Comparison of ENCODE assay signal across 16 mouse cellular contexts in the genomic region with DNA sequence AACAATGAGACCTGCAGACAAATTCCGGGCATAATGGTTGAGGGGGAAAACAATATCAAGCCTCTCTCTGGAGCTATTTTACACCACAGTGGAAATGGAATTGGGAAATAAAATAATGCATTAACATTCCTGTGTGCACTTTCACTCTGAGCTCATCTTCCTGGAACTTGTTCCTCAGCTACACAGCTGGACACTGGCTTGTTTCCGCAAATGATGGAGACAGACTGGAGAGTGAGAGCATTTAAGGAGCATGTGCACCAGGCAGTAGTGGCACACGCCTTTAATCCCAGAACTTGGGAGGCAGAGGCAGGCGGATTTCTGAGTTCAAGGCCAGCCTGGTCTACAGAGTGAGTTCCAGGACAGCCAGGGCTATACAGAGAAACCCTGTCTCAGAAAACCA. TPM values are rescaled to one million over a fixed set of nuclear protein-coding genes. Genes with fewer than 3 reads are reported as not detected.
DNase-seq lines count a peak whose midpoint lies in the region; ATAC-seq and TF ChIP-seq lines count a peak whose summit lies in the region.
"Not testable (repeated sequence)": the region's sequence is repeated elsewhere in the genome, so short reads cannot be mapped to it uniquely, and the experiment has no call there.
"Had no signal": no experiment of that assay in that cellular context is flagged by ENCODE, and none has a peak within 500 bp of the region (broad histone marks: within the 10 kb centered on the region; RNA-seq: fewer than 3 reads in every experiment).

No protein-coding gene starts in this region.

- not testable (repeated sequence) for TF ChIP-seq CTCF in MEL (IDR thresholded peaks at IDR 0.05 in 2 of 3, conservative IDR thresholded peaks at IDR 0.05 in 1 of 3; ENCODE audit: control insufficient read depth in 1 of 3, insufficient read depth in 1 of 3, low read depth in 2 of 3, low read length in 3 of 3, poor library complexity in 1 of 3, severe bottlenecking in 1 of 3); stomach, postnatal 0 days (IDR thresholded peaks at IDR 0.05; ENCODE audit: low read depth)

- H3K36me3 ChIP-seq in MEL (ENCODE audit: control insufficient read depth in 1 of 2, insufficient read depth in 2 of 2, low read length in 2 of 2); heart, embryonic 15.5 days; intestine, embryonic 15.5 days; midbrain, embryonic 12.5 days; neural tube, embryonic 12.5 days; stomach, postnatal 0 days (ENCODE audit: control insufficient read depth, insufficient read depth, low read length): not testable (repeated sequence)
- peaks cover 11% of the 10 kb centered on the region for H3K36me3 ChIP-seq in forebrain, embryonic 12.5 days (replicated peaks)
- peaks cover 11% of the 10 kb centered on the region for H3K36me3 ChIP-seq in liver, embryonic 15.5 days (replicated peaks)

- not testable (repeated sequence) for TF ChIP-seq EP300 in MEL (IDR thresholded peaks at IDR 0.05; ENCODE audit: low read depth in 1 of 2, low read length in 2 of 2); stomach, postnatal 0 days (optimal IDR thresholded peaks at IDR 0.05)

- not testable (repeated sequence) for H3K9me3 ChIP-seq in MEL (replicated peaks; ENCODE audit: insufficient read depth, low read length); forebrain, embryonic 12.5 days; heart, embryonic 15.5 days (replicated peaks); intestine, embryonic 15.5 days; liver, embryonic 15.5 days (replicated peaks); midbrain, embryonic 12.5 days; neural tube, embryonic 12.5 days; stomach, postnatal 0 days (ENCODE audit: control insufficient read depth, low read length)

- H3K79me2 ChIP-seq in MEL (ENCODE audit: control insufficient read depth, insufficient read depth, low read length, poor library complexity) = not testable (repeated sequence)

- H3K9ac ChIP-seq in MEL (ENCODE audit: control insufficient read depth, low read depth, low read length, poor library complexity, severe bottlenecking) = peak overlapping the region; percentile 82
- not testable (repeated sequence) for H3K9ac ChIP-seq in forebrain, embryonic 12.5 days; heart, embryonic 15.5 days; intestine, embryonic 15.5 days; midbrain, embryonic 12.5 days (replicated peaks); neural tube, embryonic 12.5 days; stomach, postnatal 0 days (ENCODE audit: low read length)
- peak overlapping the region; percentile 86; the same call in 1 of the 2 replicates for H3K9ac ChIP-seq in liver, embryonic 15.5 days

- peak overlapping the region in 1 of 2 experiments; percentile 70; a peak in 1 of 4 replicates for H3K4me3 ChIP-seq in MEL (ENCODE audit: control insufficient read depth in 1 of 2, insufficient read depth in 1 of 2, low read depth in 2 of 2, low read length in 2 of 2)
- H3K4me3 ChIP-seq in forebrain, embryonic 12.5 days (replicated peaks); heart, embryonic 15.5 days; intestine, embryonic 15.5 days (replicated peaks); liver, embryonic 15.5 days (replicated peaks); midbrain, embryonic 12.5 days; neural tube, embryonic 12.5 days; stomach, postnatal 0 days (ENCODE audit: low read depth, low read length): not testable (repeated sequence)

- 80% methylated on average over 4 of the region's 4 CpGs for WGBS in forebrain, embryonic 12.5 days
- 80% methylated on average over 4 of the region's 4 CpGs for WGBS in heart, embryonic 15.5 days
- 77% methylated on average over 4 of the region's 4 CpGs for WGBS in intestine, embryonic 15.5 days
- 63% methylated on average over 4 of the region's 4 CpGs for WGBS in liver, embryonic 15.5 days (ENCODE audit: insufficient replicate concordance)
- WGBS in midbrain, embryonic 12.5 days = 84% methylated on average over 4 of the region's 4 CpGs
- WGBS in neural tube, embryonic 12.5 days = 80% methylated on average over 4 of the region's 4 CpGs
- WGBS in stomach, postnatal 0 days = 76% methylated on average over 4 of the region's 4 CpGs

- not testable (repeated sequence) for DNase-seq in MEL (ENCODE audit: low read depth, low spot score); stomach, postnatal 0 days (ENCODE audit: low spot score)

- TF ChIP-seq POLR2A in MEL (IDR thresholded peaks at IDR 0.05; ENCODE audit: control insufficient read depth in 1 of 2, insufficient read depth in 1 of 2, low read depth in 1 of 2, low read length in 2 of 2, poor library complexity in 1 of 2) = not testable (repeated sequence)

- H3K4me2 ChIP-seq in forebrain, embryonic 12.5 days = peak overlapping the region; percentile 89
- H3K4me2 ChIP-seq in heart, embryonic 15.5 days = peak overlapping the region; percentile 89
- peak overlapping the region; percentile 94; the same call in 1 of the 2 replicates for H3K4me2 ChIP-seq in intestine, embryonic 15.5 days (replicated peaks)
- H3K4me2 ChIP-seq in liver, embryonic 15.5 days = peak overlapping the region; percentile 99
- H3K4me2 ChIP-seq in midbrain, embryonic 12.5 days (replicated peaks) = peak overlapping the region; percentile 93; the same call in 1 of the 2 replicates
- H3K4me2 ChIP-seq in neural tube, embryonic 12.5 days (replicated peaks) = peak overlapping the region; percentile 81; the same call in 1 of the 2 replicates
- peak overlapping the region; percentile 91; the same call in 1 of the 2 replicates for H3K4me2 ChIP-seq in stomach, postnatal 0 days (replicated peaks; ENCODE audit: low read depth)

- not testable (repeated sequence) for TF ChIP-seq RAD21 in MEL (IDR thresholded peaks at IDR 0.05; ENCODE audit: low read depth, low read length)

- peaks cover 0 to 12% of the 10 kb centered on the region in 2 experiments; a peak in 1 of 4 replicates for H3K4me1 ChIP-seq in MEL (ENCODE audit: control insufficient read depth in 1 of 2, insufficient read depth in 2 of 2, low read length in 2 of 2)
- peaks cover 19% of the 10 kb centered on the region for H3K4me1 ChIP-seq in forebrain, embryonic 12.5 days
- peaks cover 10% of the 10 kb centered on the region for H3K4me1 ChIP-seq in heart, embryonic 15.5 days (replicated peaks)
- not testable (repeated sequence) for H3K4me1 ChIP-seq in intestine, embryonic 15.5 days (replicated peaks); neural tube, embryonic 12.5 days; stomach, postnatal 0 days (replicated peaks; ENCODE audit: control insufficient read depth, insufficient read depth)
- H3K4me1 ChIP-seq in liver, embryonic 15.5 days (replicated peaks) = peaks cover 33% of the 10 kb centered on the region
- peaks cover 18% of the 10 kb centered on the region for H3K4me1 ChIP-seq in midbrain, embryonic 12.5 days

- ATAC-seq in forebrain, embryonic 12.5 days (ENCODE audit: low FRiP score); heart, embryonic 15.5 days (replicated peaks; ENCODE audit: insufficient number of reproducible peaks, insufficient read depth, low FRiP score, low read depth); intestine, embryonic 15.5 days; liver, embryonic 15.5 days (ENCODE audit: insufficient read depth); midbrain, embryonic 12.5 days (ENCODE audit: low FRiP score, low read depth); neural tube, embryonic 12.5 days (ENCODE audit: low FRiP score, low read depth); stomach, postnatal 0 days (ENCODE audit: low FRiP score, low TSS enrichment): not testable (repeated sequence)

- H3K27me3 ChIP-seq in MEL (ENCODE audit: control insufficient read depth in 1 of 2, insufficient read depth in 2 of 2, low read length in 2 of 2); forebrain, embryonic 12.5 days; heart, embryonic 15.5 days; liver, embryonic 15.5 days; midbrain, embryonic 12.5 days; neural tube, embryonic 12.5 days (replicated peaks); stomach, postnatal 0 days (ENCODE audit: control insufficient read depth, insufficient read depth, low read length): not testable (repeated sequence)
- peaks cover 11% of the 10 kb centered on the region; the same call in 1 of the 2 replicates for H3K27me3 ChIP-seq in intestine, embryonic 15.5 days (replicated peaks)

- H3K27ac ChIP-seq in MEL (ENCODE audit: control insufficient read depth, low read depth, low read length); forebrain, embryonic 12.5 days; heart, embryonic 15.5 days; intestine, embryonic 15.5 days; liver, embryonic 15.5 days (replicated peaks); midbrain, embryonic 12.5 days (replicated peaks); neural tube, embryonic 12.5 days; stomach, postnatal 0 days (replicated peaks): not testable (repeated sequence)

RNA-seq across cellular contexts. Expression of a gene that starts 1.0 kb away (rescaled TPM):
- 11.8 and 19.7 TPM in 2 replicates for total RNA-seq in MEL (2012; rRNA removed)
- polyA plus RNA-seq in MEL (2012; ENCODE audit: insufficient read depth in 1 of 2, insufficient read length in 2 of 2, low read depth in 1 of 2, low replicate concordance in 2 of 2, missing spikeins in 1 of 2) = 10 to 100 TPM in 1 of 2 experiments, not detected in 1; 17.5 TPM
- 17.5 and 19.0 TPM in 2 replicates for polyA plus RNA-seq in forebrain, embryonic 12.5 days (2016; fragmentation: Nextera tagmentation; extraction: Ambion mirVana)
- 7.4 and 11.9 TPM in 2 replicates for polyA plus RNA-seq in heart, embryonic 15.5 days (2015; fragmentation: Nextera tagmentation; extraction: Ambion mirVana)
- 12.0 and 12.6 TPM in 2 replicates for polyA plus RNA-seq in intestine, embryonic 15.5 days (2015; fragmentation: Nextera tagmentation; extraction: Ambion mirVana)
- polyA plus RNA-seq in liver, embryonic 15.5 days (2015; fragmentation: Nextera tagmentation; extraction: Ambion mirVana) = 7.0 and 7.7 TPM in 2 replicates
- 17.3 and 18.3 TPM in 2 replicates for polyA plus RNA-seq in midbrain, embryonic 12.5 days (2016; fragmentation: Nextera tagmentation; extraction: Ambion mirVana)
- polyA plus RNA-seq in neural tube, embryonic 12.5 days (2016; fragmentation: Nextera tagmentation; extraction: Ambion mirVana) = 17.8 and 20.3 TPM in 2 replicates
- polyA plus RNA-seq in stomach, postnatal 0 days (2015; fragmentation: Nextera tagmentation; extraction: Ambion mirVana) = 8.2 and 8.5 TPM in 2 replicates

RNA-seq across cellular contexts. Expression of a gene that starts 20.3 kb away (rescaled TPM):
- 40.5 and 52.2 TPM in 2 replicates for total RNA-seq in MEL (2012; rRNA removed)
- 100 to 1,000 TPM in 1 of 2 experiments, not detected in 1; 161 TPM for polyA plus RNA-seq in MEL (2012; ENCODE audit: insufficient read depth in 1 of 2, insufficient read length in 2 of 2, low read depth in 1 of 2, low replicate concordance in 2 of 2, missing spikeins in 1 of 2)
- 244 and 265 TPM in 2 replicates for polyA plus RNA-seq in forebrain, embryonic 12.5 days (2016; fragmentation: Nextera tagmentation; extraction: Ambion mirVana)
- 73.8 and 106 TPM in 2 replicates for polyA plus RNA-seq in heart, embryonic 15.5 days (2015; fragmentation: Nextera tagmentation; extraction: Ambion mirVana)
- 163 and 172 TPM in 2 replicates for polyA plus RNA-seq in intestine, embryonic 15.5 days (2015; fragmentation: Nextera tagmentation; extraction: Ambion mirVana)
- polyA plus RNA-seq in liver, embryonic 15.5 days (2015; fragmentation: Nextera tagmentation; extraction: Ambion mirVana) = 53.6 and 61.3 TPM in 2 replicates
- 274 and 276 TPM in 2 replicates for polyA plus RNA-seq in midbrain, embryonic 12.5 days (2016; fragmentation: Nextera tagmentation; extraction: Ambion mirVana)
- polyA plus RNA-seq in neural tube, embryonic 12.5 days (2016; fragmentation: Nextera tagmentation; extraction: Ambion mirVana) = 238 and 239 TPM in 2 replicates
- 119 and 127 TPM in 2 replicates for polyA plus RNA-seq in stomach, postnatal 0 days (2015; fragmentation: Nextera tagmentation; extraction: Ambion mirVana)

RNA-seq across cellular contexts. Expression of a gene that starts 56.9 kb away (rescaled TPM):
- not detected in 2 replicates for total RNA-seq in MEL (2012; rRNA removed)
- not detected for polyA plus RNA-seq in MEL (2012; ENCODE audit: insufficient read depth in 1 of 2, insufficient read length in 2 of 2, low read depth in 1 of 2, low replicate concordance in 2 of 2, missing spikeins in 1 of 2)
- polyA plus RNA-seq in forebrain, embryonic 12.5 days (2016; fragmentation: Nextera tagmentation; extraction: Ambion mirVana) = 0.06 and 0.08 TPM in 2 replicates
- polyA plus RNA-seq in heart, embryonic 15.5 days (2015; fragmentation: Nextera tagmentation; extraction: Ambion mirVana) = 0.05 TPM in 1 of 2 replicates, not detected in the other
- polyA plus RNA-seq in intestine, embryonic 15.5 days (2015; fragmentation: Nextera tagmentation; extraction: Ambion mirVana) = not detected in 2 replicates
- not detected in 2 replicates for polyA plus RNA-seq in liver, embryonic 15.5 days (2015; fragmentation: Nextera tagmentation; extraction: Ambion mirVana)
- polyA plus RNA-seq in midbrain, embryonic 12.5 days (2016; fragmentation: Nextera tagmentation; extraction: Ambion mirVana) = 0.05 and 0.08 TPM in 2 replicates
- 0.05 and 0.08 TPM in 2 replicates for polyA plus RNA-seq in neural tube, embryonic 12.5 days (2016; fragmentation: Nextera tagmentation; extraction: Ambion mirVana)
- polyA plus RNA-seq in stomach, postnatal 0 days (2015; fragmentation: Nextera tagmentation; extraction: Ambion mirVana) = 0.02 and 0.04 TPM in 2 replicates
- total RNA-seq: common myeloid progenitor, adult 5-6 weeks; heart, adult 18-20 months; heart, postnatal 25 days had no signal
- polyA plus RNA-seq: C2C12; forebrain, embryonic 15.5 days; intestine, postnatal 0 days; midbrain, embryonic 11.5 days; spleen, adult 2 months had no signal
